Mouse (Mus musculus) liver, embryonic 14.5 days (tissue): ENCODE data around the gene Arhgef17.

Experiments
- CTCF ChIP-seq: IDR thresholded peaks from 2 replicates; pipeline ENCODE4 v1.5.1; 2016; ENCODE audit warnings: antibody characterized with exemption, low read depth, control low read depth
- EP300 ChIP-seq: IDR thresholded peaks from 2 replicates; pipeline ENCODE4 v1.6.1; 2016; ENCODE audit warnings: antibody characterized with exemption, low read depth

DNA sequence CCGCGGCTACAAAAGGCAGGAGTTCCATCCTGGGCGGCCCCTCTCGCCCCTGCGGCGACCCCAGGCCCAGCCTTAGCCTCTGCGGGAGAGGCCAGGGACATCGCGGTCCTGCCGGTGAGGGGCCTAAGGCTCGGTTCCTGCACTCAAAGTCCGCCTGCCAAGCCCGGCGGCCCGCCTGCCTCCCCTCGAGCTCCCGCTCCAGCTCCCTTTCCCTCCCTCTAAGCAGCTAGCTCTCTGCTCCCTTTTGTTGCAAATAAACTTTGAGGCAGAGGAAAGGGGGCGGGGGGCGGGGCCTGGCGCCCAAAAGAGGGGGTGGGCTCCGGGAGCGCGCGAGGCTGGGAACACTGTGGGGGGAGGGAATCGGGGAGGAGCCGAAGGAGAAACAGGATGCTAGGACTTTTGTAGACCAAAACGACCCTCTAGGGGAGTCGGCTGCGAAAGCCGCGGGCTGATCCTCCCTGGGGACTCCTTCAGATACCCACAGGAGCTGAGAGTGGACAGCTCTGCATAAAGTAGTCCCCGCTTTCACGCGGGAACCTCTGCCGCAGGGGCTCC is at the start of gene Arhgef17:
- TF ChIP-seq CTCF (no peak), EP300 (no peak)
